Mouse (Mus musculus) MEL (cell line): ENCODE measurements at regions not wholly inside any gene's neighbourhood (a gene's known extent, or its start where the extent isn't known, plus 50 kb on each side); places are given as distances from the start of the nearest gene placed in this dataset.

Experiments
- DNase-seq: peaks from one replicate; pipeline ENCODE4 v3.0.0; 2011; ENCODE audit warnings: low read depth, low spot score
- H3K27ac ChIP-seq: 2 replicates; pipeline ENCODE4 v1.5.1; 2012; ENCODE audit warnings: low read depth, mild to moderate bottlenecking, control low read depth, low read length, moderate library complexity; ENCODE audit not compliant: control insufficient read depth
- H3K27me3 ChIP-seq, 2 experiments: fragments of 150-350 bp in 1 of 2; sonication (generic) in 1 of 2; 2 replicates each; pipeline ENCODE4 v1.6.1; 2012; ENCODE audit warnings: low read length in 2 of 2, mild to moderate bottlenecking in 2 of 2, improper control_type of control experiment in 1 of 2, moderate library complexity in 1 of 2; ENCODE audit not compliant: insufficient read depth in 2 of 2, control insufficient read depth in 1 of 2
- H3K36me3 ChIP-seq, 2 experiments: 2 replicates each; pipeline ENCODE4 v1.6.1; 2012 to 2014; ENCODE audit warnings: low read length in 2 of 2, improper control_type of control experiment in 1 of 2, inconsistent platforms in 1 of 2, mild to moderate bottlenecking in 1 of 2; ENCODE audit not compliant: insufficient read depth in 2 of 2, control insufficient read depth in 1 of 2
- H3K4me1 ChIP-seq, 2 experiments: fragments of 150-350 bp in 1 of 2; sonication (generic) in 1 of 2; 2 replicates each; pipeline ENCODE4 v1.6.1; 2012; ENCODE audit warnings: low read length in 2 of 2, improper control_type of control experiment in 1 of 2, mild to moderate bottlenecking in 1 of 2; ENCODE audit not compliant: insufficient read depth in 2 of 2, control insufficient read depth in 1 of 2
- H3K4me3 ChIP-seq, 2 experiments: fragments of 150-350 bp in 1 of 2; sonication (generic) in 1 of 2; 2 replicates each; pipeline ENCODE4 v1.5.1; 2012; ENCODE audit warnings: low read depth in 2 of 2, low read length in 2 of 2, mild to moderate bottlenecking in 2 of 2, moderate library complexity in 2 of 2, control low read depth in 1 of 2, improper control_type of control experiment in 1 of 2; ENCODE audit not compliant: control insufficient read depth in 1 of 2, insufficient read depth in 1 of 2
- H3K79me2 ChIP-seq: 2 replicates; pipeline ENCODE4 v1.6.1; 2012; ENCODE audit warnings: mild to moderate bottlenecking, low read length, moderate library complexity; ENCODE audit not compliant: control insufficient read depth, poor library complexity, insufficient read depth
- H3K9ac ChIP-seq: 2 replicates; pipeline ENCODE4 v1.6.1; 2012; ENCODE audit warnings: low read depth, mild to moderate bottlenecking, control low read depth, low read length, moderate library complexity; ENCODE audit not compliant: control insufficient read depth, poor library complexity, severe bottlenecking
- H3K9me3 ChIP-seq: fragments of 150-350 bp; sonication (generic); replicated peaks from 2 replicates; pipeline ENCODE4 v1.6.1; 2012; ENCODE audit warnings: mild to moderate bottlenecking, low read length, improper control_type of control experiment, moderate library complexity; ENCODE audit not compliant: insufficient read depth
- BHLHE40 ChIP-seq: IDR thresholded peaks from 2 replicates; pipeline ENCODE4 v1.6.1; 2012; ENCODE audit warnings: low read depth, mild to moderate bottlenecking, inconsistent platforms, low read length, improper control_type of control experiment, borderline replicate concordance
- CHD1 ChIP-seq: IDR thresholded peaks from 2 replicates; pipeline ENCODE4 v1.6.1; 2012; ENCODE audit warnings: low read depth, mild to moderate bottlenecking, inconsistent platforms, low read length, improper control_type of control experiment
- CHD2 ChIP-seq: IDR thresholded peaks from 2 replicates; pipeline ENCODE4 v1.6.1; 2011; ENCODE audit warnings: low read length, improper control_type of control experiment
- CTCF ChIP-seq, 3 experiments: IDR thresholded peaks in 2 of 3; conservative IDR thresholded peaks in 1 of 3; 2 replicates each; pipeline ENCODE4 v1.5.1; 2011 to 2012; ENCODE audit warnings: low read length in 3 of 3, low read depth in 2 of 3, mild to moderate bottlenecking in 2 of 3, improper control_type of control experiment in 1 of 3, inconsistent platforms in 1 of 3, mixed read lengths in 1 of 3, moderate library complexity in 1 of 3; ENCODE audit not compliant: control insufficient read depth in 1 of 3, insufficient read depth in 1 of 3, poor library complexity in 1 of 3, severe bottlenecking in 1 of 3
- E2F4 ChIP-seq: IDR thresholded peaks from 2 replicates; pipeline ENCODE4 v1.6.1; 2011; ENCODE audit warnings: low read depth, low read length, improper control_type of control experiment, borderline replicate concordance
- ELF1 ChIP-seq: IDR thresholded peaks from 2 replicates; pipeline ENCODE4 v1.6.1; 2014; ENCODE audit warnings: low read depth, mild to moderate bottlenecking, inconsistent platforms, low read length, improper control_type of control experiment, moderate library complexity
- EP300 ChIP-seq, 2 experiments: IDR thresholded peaks; 2 replicates each; pipeline ENCODE4 v1.6.1; 2011; ENCODE audit warnings: improper control_type of control experiment in 2 of 2, low read length in 2 of 2, low read depth in 1 of 2, mild to moderate bottlenecking in 1 of 2
- GABPA ChIP-seq: IDR thresholded peaks from 2 replicates; pipeline ENCODE4 v1.6.1; 2012; ENCODE audit warnings: low read depth, mild to moderate bottlenecking, inconsistent platforms, low read length, improper control_type of control experiment, moderate library complexity
- GATA1 ChIP-seq: IDR thresholded peaks from 2 replicates; pipeline ENCODE4 v1.6.1; 2011; ENCODE audit warnings: low read depth, low read length, improper control_type of control experiment
- HCFC1 ChIP-seq: IDR thresholded peaks from 2 replicates; pipeline ENCODE4 v1.6.1; 2012; ENCODE audit warnings: low read depth, mild to moderate bottlenecking, inconsistent platforms, low read length, improper control_type of control experiment, moderate library complexity
- JUND ChIP-seq: IDR thresholded peaks from 2 replicates; pipeline ENCODE4 v1.6.1; 2011; ENCODE audit warnings: low read depth, mild to moderate bottlenecking, improper control_type of control experiment, low read length
- KAT2A ChIP-seq: conservative IDR thresholded peaks from 2 replicates; pipeline ENCODE4 v1.6.1; 2012; ENCODE audit warnings: low read depth, low read length, improper control_type of control experiment, inconsistent platforms
- MAFK ChIP-seq: IDR thresholded peaks from 2 replicates; pipeline ENCODE4 v1.6.1; 2011; ENCODE audit warnings: low read depth, mild to moderate bottlenecking, low read length, improper control_type of control experiment, borderline replicate concordance
- MAX ChIP-seq: IDR thresholded peaks from 2 replicates; pipeline ENCODE4 v1.6.1; 2011; ENCODE audit warnings: low read length, improper control_type of control experiment
- MAZ ChIP-seq: IDR thresholded peaks from 2 replicates; pipeline ENCODE4 v1.6.1; 2012; ENCODE audit warnings: low read depth, mild to moderate bottlenecking, inconsistent platforms, low read length, improper control_type of control experiment
- MEF2A ChIP-seq: IDR thresholded peaks from 2 replicates; pipeline ENCODE4 v1.6.1; 2014; ENCODE audit warnings: low read depth, mild to moderate bottlenecking, inconsistent platforms, low read length, improper control_type of control experiment; ENCODE audit not compliant: poor library complexity, insufficient replicate concordance, severe bottlenecking; ENCODE audit errors: extremely low read depth
- MXI1 ChIP-seq: IDR thresholded peaks from 2 replicates; pipeline ENCODE4 v1.6.1; 2011; ENCODE audit warnings: mild to moderate bottlenecking, low read depth, low read length, improper control_type of control experiment
- MYB ChIP-seq: IDR thresholded peaks from 2 replicates; pipeline ENCODE4 v1.6.1; 2011; ENCODE audit warnings: mild to moderate bottlenecking, low read depth, low read length, improper control_type of control experiment
- MYC ChIP-seq: IDR thresholded peaks from 2 replicates; pipeline ENCODE4 v1.6.1; 2011; ENCODE audit warnings: low read depth, mild to moderate bottlenecking, low read length, improper control_type of control experiment, moderate library complexity
- NELFE ChIP-seq: IDR thresholded peaks from 2 replicates; pipeline ENCODE4 v1.6.1; 2011; ENCODE audit warnings: low read depth, low read length, improper control_type of control experiment
- NRF1 ChIP-seq: IDR thresholded peaks from 2 replicates; pipeline ENCODE4 v1.6.1; 2014; ENCODE audit warnings: low read depth, mild to moderate bottlenecking, inconsistent platforms, low read length, improper control_type of control experiment, moderate library complexity; ENCODE audit not compliant: poor library complexity, insufficient read depth, severe bottlenecking
- POLR2A ChIP-seq, 2 experiments: IDR thresholded peaks; 2 replicates each; pipeline ENCODE4 v1.6.1; 2011 to 2012; ENCODE audit warnings: low read length in 2 of 2, mild to moderate bottlenecking in 2 of 2, control low read depth in 1 of 2, improper control_type of control experiment in 1 of 2, low read depth in 1 of 2, moderate library complexity in 1 of 2; ENCODE audit not compliant: control insufficient read depth in 1 of 2, insufficient read depth in 1 of 2, poor library complexity in 1 of 2
- POLR2AphosphoS2 ChIP-seq: IDR thresholded peaks from 2 replicates; pipeline ENCODE4 v1.6.1; 2011; ENCODE audit warnings: low read length, improper control_type of control experiment
- POLR2AphosphoS5 ChIP-seq: IDR thresholded peaks from 2 replicates; pipeline ENCODE4 v1.6.1; 2012; ENCODE audit warnings: low read depth, borderline replicate concordance, mild to moderate bottlenecking, inconsistent platforms, low read length, moderate library complexity, mixed read lengths
- RAD21 ChIP-seq: IDR thresholded peaks from 2 replicates; pipeline ENCODE4 v1.6.1; 2011; ENCODE audit warnings: mild to moderate bottlenecking, low read depth, low read length, improper control_type of control experiment
- RCOR1 ChIP-seq: IDR thresholded peaks from 2 replicates; pipeline ENCODE4 v1.6.1; 2012; ENCODE audit warnings: low read depth, mild to moderate bottlenecking, inconsistent platforms, low read length, improper control_type of control experiment
- SIN3A ChIP-seq: IDR thresholded peaks from 2 replicates; pipeline ENCODE4 v1.6.1; 2012; ENCODE audit warnings: low read length, improper control_type of control experiment, inconsistent platforms
- SMC3 ChIP-seq: IDR thresholded peaks from 2 replicates; pipeline ENCODE4 v1.6.1; 2011; ENCODE audit warnings: low read depth, low read length, improper control_type of control experiment
- TAL1 ChIP-seq: IDR thresholded peaks from 2 replicates; pipeline ENCODE4 v1.6.1; 2012; ENCODE audit warnings: mild to moderate bottlenecking, inconsistent platforms, low read length, moderate library complexity, mixed read lengths
- TBP ChIP-seq: IDR thresholded peaks from 2 replicates; pipeline ENCODE4 v1.8.0; 2011; ENCODE audit warnings: low read depth, low read length, improper control_type of control experiment
- TCF12 ChIP-seq: IDR thresholded peaks from 2 replicates; pipeline ENCODE4 v1.6.1; 2014; ENCODE audit warnings: low read depth, mild to moderate bottlenecking, inconsistent platforms, low read length, improper control_type of control experiment, moderate library complexity
- UBTF ChIP-seq: IDR thresholded peaks from 2 replicates; pipeline ENCODE4 v1.6.1; 2012; ENCODE audit warnings: low read depth, mild to moderate bottlenecking, inconsistent platforms, low read length, improper control_type of control experiment, moderate library complexity, borderline replicate concordance; ENCODE audit not compliant: insufficient read depth
- USF1 ChIP-seq: IDR thresholded peaks from 2 replicates; pipeline ENCODE4 v1.6.1; 2014; ENCODE audit warnings: low read depth, mild to moderate bottlenecking, inconsistent platforms, low read length, improper control_type of control experiment, moderate library complexity
- USF2 ChIP-seq, 2 experiments: IDR thresholded peaks; 2 replicates each; pipeline ENCODE4 v1.6.1; 2011 to 2012; ENCODE audit warnings: improper control_type of control experiment in 2 of 2, low read length in 2 of 2, borderline replicate concordance in 1 of 2, inconsistent platforms in 1 of 2, low read depth in 1 of 2, mild to moderate bottlenecking in 1 of 2; ENCODE audit not compliant: insufficient read depth in 1 of 2
- ZC3H11A ChIP-seq: IDR thresholded peaks from 2 replicates; pipeline ENCODE4 v1.6.1; 2012; ENCODE audit warnings: low read depth, mild to moderate bottlenecking, inconsistent platforms, low read length, improper control_type of control experiment
- ZKSCAN1 ChIP-seq: IDR thresholded peaks from 2 replicates; pipeline ENCODE4 v1.6.1; 2012; ENCODE audit warnings: low read depth, mild to moderate bottlenecking, inconsistent platforms, low read length, improper control_type of control experiment, moderate library complexity
- ZMIZ1 ChIP-seq: IDR thresholded peaks from 2 replicates; pipeline ENCODE4 v1.6.1; 2012; ENCODE audit warnings: low read depth, mild to moderate bottlenecking, inconsistent platforms, low read length, improper control_type of control experiment, moderate library complexity
- ZNF384 ChIP-seq: IDR thresholded peaks from 2 replicates; pipeline ENCODE4 v1.6.1; 2012; ENCODE audit warnings: low read depth, mild to moderate bottlenecking, inconsistent platforms, low read length, improper control_type of control experiment

DNA sequence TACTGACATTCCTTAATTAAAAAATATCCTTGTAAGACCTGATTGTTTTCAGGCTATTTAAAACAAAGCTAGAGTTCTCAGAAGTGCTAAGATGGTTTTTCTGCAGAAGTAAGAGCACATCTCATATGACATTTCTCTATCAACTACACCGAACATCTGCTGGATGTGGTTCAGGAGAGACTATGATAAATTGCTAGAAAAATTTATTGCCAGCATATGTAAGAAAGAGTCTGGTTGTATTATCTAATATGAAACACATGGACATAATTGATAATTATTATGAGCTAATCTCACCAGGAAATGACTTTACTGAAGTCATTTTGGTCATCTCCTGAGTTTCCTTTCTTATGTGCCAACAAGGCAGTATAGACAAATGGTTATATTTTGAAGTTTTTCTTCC lies 99.2 kb upstream of the Gm21293 start:
- H3K36me3 ChIP-seq, result peaks cover 0 to 10% of the 10 kb centered on the region in 2 experiments; a peak in 2 of 4 replicates
- H3K4me1 ChIP-seq, result peaks cover 5 to 8% of the 10 kb centered on the region in 2 experiments; a peak in 3 of 4 replicates
- no peak overlapping the region for H3K27ac ChIP-seq
- no peaks in the 10 kb centered on the region for H3K27me3 ChIP-seq
- peak; percentile 56 for DNase-seq
- H3K9ac ChIP-seq, result no peak overlapping the region
- no peak overlapping the region for H3K4me3 ChIP-seq
- H3K79me2 ChIP-seq, result no peaks in the 10 kb centered on the region
- H3K9me3 ChIP-seq, result no peaks in the 10 kb centered on the region
- no peak for TF ChIP-seq SMC3
- no peak for TF ChIP-seq ZKSCAN1
- TF ChIP-seq EP300 (IDR thresholded peaks at IDR 0.05; ENCODE audit: low read depth in 1 of 2, low read length in 2 of 2), result peak; percentile 78 to 89
- TF ChIP-seq CHD1, result no peak
- TF ChIP-seq UBTF, result no peak
- TF ChIP-seq KAT2A, result no peak
- TF ChIP-seq GATA1, result peak; percentile 71
- TF ChIP-seq CTCF (IDR thresholded peaks at IDR 0.05 in 2 of 3, conservative IDR thresholded peaks at IDR 0.05 in 1 of 3; ENCODE audit: control insufficient read depth in 1 of 3, insufficient read depth in 1 of 3, low read depth in 2 of 3, low read length in 3 of 3, poor library complexity in 1 of 3, severe bottlenecking in 1 of 3), result no peak
- TF ChIP-seq POLR2A (IDR thresholded peaks at IDR 0.05; ENCODE audit: control insufficient read depth in 1 of 2, insufficient read depth in 1 of 2, low read depth in 1 of 2, low read length in 2 of 2, poor library complexity in 1 of 2), result no peak
- no peak for TF ChIP-seq ELF1
- no peak for TF ChIP-seq MEF2A
- TF ChIP-seq BHLHE40, result no peak
- TF ChIP-seq TBP, result no peak
- TF ChIP-seq POLR2AphosphoS5, result no peak
- no peak for TF ChIP-seq NRF1
- TF ChIP-seq RAD21, result no peak
- no peak for TF ChIP-seq ZNF384
- TF ChIP-seq MYC, result no peak
- TF ChIP-seq MAZ, result no peak
- no peak for TF ChIP-seq HCFC1
- no peak for TF ChIP-seq E2F4
- TF ChIP-seq MXI1, result no peak
- peak; percentile 50; the same call in 1 of the 2 replicates for TF ChIP-seq RCOR1
- no peak for TF ChIP-seq MAX
- no peak for TF ChIP-seq GABPA
- no peak for TF ChIP-seq POLR2AphosphoS2
- TF ChIP-seq TCF12, result peak; percentile 91
- no peak for TF ChIP-seq MAFK
- 0 out of 2 replicates have a peak, but pooled peaks have one; percentile 22 for TF ChIP-seq TAL1
- no peak for TF ChIP-seq USF2 (IDR thresholded peaks at IDR 0.05; ENCODE audit: borderline replicate concordance in 1 of 2, insufficient read depth in 1 of 2, low read depth in 1 of 2, low read length in 2 of 2)
- TF ChIP-seq SIN3A, result peak; percentile 70
- TF ChIP-seq ZMIZ1, result no peak
- TF ChIP-seq CHD2, result no peak
- TF ChIP-seq JUND, result no peak
- 0 out of 2 replicates have a peak, but pooled peaks have one; percentile 12 for TF ChIP-seq ZC3H11A
- no peak for TF ChIP-seq NELFE
- TF ChIP-seq USF1, result no peak
- no peak for TF ChIP-seq MYB
